Mouse (Mus musculus): ENCODE data around the gene Rhoh. TPM values are rescaled to one million over a fixed set of nuclear protein-coding genes. Genes with fewer than 3 reads are reported as not detected.

The Rhoh gene
- polyA plus RNA-seq, 1 experiment from 2014 or later = 2.2 TPM

DNA sequence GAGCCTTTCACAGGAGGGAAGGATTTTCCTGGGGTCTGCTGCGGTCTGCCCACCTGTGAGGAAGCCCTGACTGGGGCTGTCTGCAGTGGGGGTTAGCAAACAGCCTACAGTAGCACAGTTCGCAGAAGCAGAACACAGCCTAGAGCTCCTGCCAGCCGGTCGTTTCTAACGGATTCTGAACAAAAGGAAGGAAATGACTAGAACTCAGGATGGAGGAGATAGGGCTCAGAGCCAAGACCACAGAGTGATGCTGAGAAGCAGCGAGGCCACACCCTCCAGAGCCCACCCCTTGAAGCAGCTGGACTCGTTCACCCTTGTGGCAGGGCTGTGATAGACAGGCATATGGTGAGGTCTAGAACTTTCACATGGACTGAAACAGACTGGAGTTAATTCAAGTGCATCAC, 39.9 kb downstream of the Rhoh start:
- ATAC-seq (ENCODE audit: insufficient number of reproducible peaks, low FRiP score, low TSS enrichment, low read depth) = no peak
- Histone ChIP-seq H3K27ac (no peak overlapping the region), H3K36me3 (no peaks in the 10 kb centered on the region), H3K4me2 (no peak overlapping the region), H3K4me1 (peaks cover 5% of the 10 kb centered on the region; the same call in 1 of the 2 replicates), H3K27me3 (no peaks in the 10 kb centered on the region), H3K9ac (no peak overlapping the region), H3K4me3 (no peak overlapping the region), H3K9me3 (no peaks in the 10 kb centered on the region)
- 38% methylated on average over 7 of the region's 7 CpGs for WGBS

DNA sequence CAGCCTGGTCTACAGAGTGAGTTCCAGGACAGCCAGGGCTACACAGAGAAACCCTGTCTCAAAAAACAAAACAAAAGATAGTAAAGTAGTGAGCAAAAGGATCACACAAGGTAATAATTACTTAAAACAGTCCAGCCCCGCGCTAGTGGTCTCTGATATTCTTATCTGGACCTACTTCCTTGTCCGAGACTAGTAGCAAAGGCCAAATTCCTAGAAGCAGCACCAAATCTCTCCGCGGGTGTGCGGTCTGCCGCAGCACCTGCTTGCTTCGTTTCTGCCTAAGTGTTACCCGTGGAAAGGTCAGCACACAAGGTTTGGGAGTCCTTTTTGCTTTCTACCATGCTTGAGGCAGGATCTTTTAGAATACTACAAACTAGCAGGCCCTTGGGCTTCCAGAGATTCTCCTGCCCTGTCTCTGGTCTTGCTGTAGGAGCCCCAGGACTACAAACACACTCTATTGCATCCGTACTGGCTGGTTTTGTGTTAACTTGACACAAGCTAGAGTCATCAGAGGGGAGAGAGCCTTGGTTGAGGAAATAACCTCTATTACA, 40.9 kb downstream of the Rhoh start:
- H3K36me3 ChIP-seq = no peaks in the 10 kb centered on the region
- no peaks in the 10 kb centered on the region for H3K27me3 ChIP-seq
- H3K27ac ChIP-seq = no peak overlapping the region
- peaks cover 5% of the 10 kb centered on the region; the same call in 1 of the 2 replicates for H3K4me1 ChIP-seq
- H3K4me2 ChIP-seq = no peak overlapping the region
- H3K9me3 ChIP-seq = no peaks in the 10 kb centered on the region
- no peak for ATAC-seq (ENCODE audit: insufficient number of reproducible peaks, low FRiP score, low TSS enrichment, low read depth)
- H3K9ac ChIP-seq = no peak overlapping the region
- WGBS = 90% methylated on average over 10 of the region's 10 CpGs
- H3K4me3 ChIP-seq = no peak overlapping the region

- no peak overlapping the region for H3K27ac ChIP-seq
- 86% methylated on average over 9 of the region's 9 CpGs for WGBS
Measured at GRCm38 (mm10) chr5:65902811-65903210, 41.8 kb downstream of the Rhoh start.

GRCm38 (mm10) chr5:65904476-65904875, 43.5 kb downstream of the Rhoh start:
- H3K4me3 ChIP-seq = no peak overlapping the region
- WGBS = 92% methylated on average over 4 of the region's 4 CpGs
- H3K27ac ChIP-seq = no peak overlapping the region
- no peak overlapping the region for H3K9ac ChIP-seq
- no peaks in the 10 kb centered on the region for H3K36me3 ChIP-seq
- no peak overlapping the region for H3K4me2 ChIP-seq
- peaks cover 5% of the 10 kb centered on the region; the same call in 1 of the 2 replicates for H3K4me1 ChIP-seq
- no peak for ATAC-seq (ENCODE audit: insufficient number of reproducible peaks, low FRiP score, low TSS enrichment, low read depth)
- H3K9me3 ChIP-seq = no peaks in the 10 kb centered on the region
- no peaks in the 10 kb centered on the region for H3K27me3 ChIP-seq

More at GRCm38 (mm10) chr5:65902811-65903210, 41.8 kb downstream of the Rhoh start:
- no peak for ATAC-seq (ENCODE audit: insufficient number of reproducible peaks, low FRiP score, low TSS enrichment, low read depth)
- H3K4me1 ChIP-seq = peaks cover 5% of the 10 kb centered on the region; the same call in 1 of the 2 replicates
- no peak overlapping the region for H3K4me3 ChIP-seq
- no peaks in the 10 kb centered on the region for H3K27me3 ChIP-seq
- no peaks in the 10 kb centered on the region for H3K36me3 ChIP-seq
- no peaks in the 10 kb centered on the region for H3K9me3 ChIP-seq
- no peak overlapping the region for H3K4me2 ChIP-seq
- no peak overlapping the region for H3K9ac ChIP-seq

GRCm38 (mm10) chr5:65908751-65909150, 47.7 kb downstream of the Rhoh start:
- Histone ChIP-seq H3K9me3 (no peaks in the 10 kb centered on the region), H3K4me1 (no peaks in the 10 kb centered on the region), H3K27me3 (no peaks in the 10 kb centered on the region), H3K36me3 (no peaks in the 10 kb centered on the region), H3K4me2 (no peak overlapping the region), H3K27ac (no peak overlapping the region), H3K9ac (no peak overlapping the region), H3K4me3 (no peak overlapping the region)
- no peak for ATAC-seq (ENCODE audit: insufficient number of reproducible peaks, low FRiP score, low TSS enrichment, low read depth)
- 63% methylated on average over 2 of the region's 2 CpGs for WGBS

DNA sequence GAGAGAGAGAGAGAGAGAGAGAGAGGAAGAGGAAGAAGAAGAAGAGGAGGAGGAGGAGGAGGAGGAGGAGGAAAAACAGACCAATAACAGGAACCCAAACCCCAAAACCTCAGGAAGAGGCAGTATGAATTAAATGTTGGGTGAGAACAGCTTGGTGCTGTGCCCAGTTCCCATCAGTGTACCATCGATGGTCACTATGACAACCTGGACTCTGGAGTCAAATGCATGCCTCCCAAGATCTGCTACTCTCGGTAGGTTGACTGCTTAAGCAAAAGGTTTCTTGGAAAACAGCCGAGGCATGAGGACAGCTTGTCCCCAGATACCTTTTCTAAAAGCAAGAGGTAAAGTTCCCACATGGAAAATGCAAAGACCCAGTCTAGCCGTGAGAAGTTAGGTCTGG, 48.3 kb downstream of the Rhoh start:
- no peaks in the 10 kb centered on the region for H3K9me3 ChIP-seq
- H3K27me3 ChIP-seq = no peaks in the 10 kb centered on the region
- H3K4me1 ChIP-seq = no peaks in the 10 kb centered on the region
- WGBS = 67% methylated on average over 4 of the region's 4 CpGs
- no peak overlapping the region for H3K9ac ChIP-seq
- no peaks in the 10 kb centered on the region for H3K36me3 ChIP-seq
- H3K4me3 ChIP-seq = no peak overlapping the region
- H3K4me2 ChIP-seq = no peak overlapping the region
- ATAC-seq (ENCODE audit: insufficient number of reproducible peaks, low FRiP score, low TSS enrichment, low read depth) = no peak
- H3K27ac ChIP-seq = no peak overlapping the region

DNA sequence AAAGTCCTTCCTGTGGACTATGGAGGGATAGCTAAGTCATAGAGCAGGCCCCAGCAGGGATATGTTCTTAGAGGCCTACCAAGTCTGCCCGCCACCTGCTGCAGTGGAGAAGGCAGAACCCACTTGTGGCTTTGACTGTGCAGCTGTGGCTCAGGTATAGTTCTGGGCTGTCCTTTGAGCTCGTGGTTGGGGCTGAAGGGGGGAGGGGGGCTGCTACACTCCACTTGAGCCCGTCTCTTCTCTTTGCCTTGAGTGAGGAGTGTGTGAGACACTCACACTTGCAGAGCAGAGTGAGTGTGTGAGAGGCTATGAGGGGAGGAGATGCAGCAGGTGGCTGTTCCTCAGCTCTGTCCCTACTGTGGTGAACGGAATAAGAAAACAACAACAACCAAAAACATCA, 49.4 kb downstream of the Rhoh start:
- Histone ChIP-seq H3K27me3 (no peaks in the 10 kb centered on the region), H3K9me3 (no peaks in the 10 kb centered on the region), H3K4me1 (no peaks in the 10 kb centered on the region), H3K36me3 (no peaks in the 10 kb centered on the region), H3K4me2 (no peak overlapping the region), H3K9ac (no peak overlapping the region), H3K4me3 (no peak overlapping the region), H3K27ac (no peak overlapping the region)
- no peak for ATAC-seq (ENCODE audit: insufficient number of reproducible peaks, low FRiP score, low TSS enrichment, low read depth)
- 75% methylated on average over 4 of the region's 4 CpGs for WGBS

DNA sequence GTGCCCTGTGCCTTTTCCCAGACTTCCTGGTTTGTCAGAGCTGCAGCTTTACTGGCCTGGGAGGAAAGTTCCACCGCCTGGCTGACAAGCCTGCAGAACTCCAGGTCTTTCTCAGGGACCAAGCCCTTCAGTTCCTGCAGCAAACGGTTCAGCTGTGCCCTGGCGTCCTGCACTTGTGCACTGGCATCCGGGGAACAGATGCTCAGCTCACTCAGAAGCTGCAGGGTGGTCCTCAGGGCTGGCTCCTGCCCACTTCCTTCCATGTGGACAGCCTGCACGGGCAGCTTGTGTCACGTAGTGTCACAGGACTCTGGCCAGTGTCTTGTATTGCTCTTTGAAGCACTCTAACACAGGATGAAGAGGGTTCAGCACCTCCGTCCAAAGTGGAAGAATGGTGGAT, 50.7 kb downstream of the Rhoh start:
- Histone ChIP-seq H3K9ac (no peak overlapping the region), H3K27ac (no peak overlapping the region), H3K36me3 (no peaks in the 10 kb centered on the region), H3K4me3 (no peak overlapping the region), H3K27me3 (no peaks in the 10 kb centered on the region), H3K9me3 (no peaks in the 10 kb centered on the region), H3K4me2 (no peak overlapping the region), H3K4me1 (no peaks in the 10 kb centered on the region)
- 67% methylated on average over 7 of the region's 7 CpGs for WGBS
- ATAC-seq (ENCODE audit: insufficient number of reproducible peaks, low FRiP score, low TSS enrichment, low read depth) = no peak

GRCm38 (mm10) chr5:65912201-65912600, 51.2 kb downstream of the Rhoh start:
- H3K27me3 ChIP-seq = no peaks in the 10 kb centered on the region
- no peaks in the 10 kb centered on the region for H3K4me1 ChIP-seq
- H3K4me3 ChIP-seq = no peak overlapping the region
- no peak overlapping the region for H3K9ac ChIP-seq
- H3K36me3 ChIP-seq = no peaks in the 10 kb centered on the region
- ATAC-seq (ENCODE audit: insufficient number of reproducible peaks, low FRiP score, low TSS enrichment, low read depth) = no peak
- 76% methylated on average over 5 of the region's 5 CpGs for WGBS
- H3K4me2 ChIP-seq = no peak overlapping the region
- no peaks in the 10 kb centered on the region for H3K9me3 ChIP-seq
- no peak overlapping the region for H3K27ac ChIP-seq

GRCm38 (mm10) chr5:65913126-65913525, 52.1 kb downstream of the Rhoh start:
- no peak overlapping the region for H3K9ac ChIP-seq
- no peak overlapping the region for H3K27ac ChIP-seq
- no peak overlapping the region for H3K4me2 ChIP-seq
- no peaks in the 10 kb centered on the region for H3K27me3 ChIP-seq
- no peaks in the 10 kb centered on the region for H3K9me3 ChIP-seq
- 90% methylated on average over 9 of the region's 9 CpGs for WGBS
- no peaks in the 10 kb centered on the region for H3K36me3 ChIP-seq
- H3K4me1 ChIP-seq = no peaks in the 10 kb centered on the region
- ATAC-seq (ENCODE audit: insufficient number of reproducible peaks, low FRiP score, low TSS enrichment, low read depth) = no peak
- no peak overlapping the region for H3K4me3 ChIP-seq

DNA sequence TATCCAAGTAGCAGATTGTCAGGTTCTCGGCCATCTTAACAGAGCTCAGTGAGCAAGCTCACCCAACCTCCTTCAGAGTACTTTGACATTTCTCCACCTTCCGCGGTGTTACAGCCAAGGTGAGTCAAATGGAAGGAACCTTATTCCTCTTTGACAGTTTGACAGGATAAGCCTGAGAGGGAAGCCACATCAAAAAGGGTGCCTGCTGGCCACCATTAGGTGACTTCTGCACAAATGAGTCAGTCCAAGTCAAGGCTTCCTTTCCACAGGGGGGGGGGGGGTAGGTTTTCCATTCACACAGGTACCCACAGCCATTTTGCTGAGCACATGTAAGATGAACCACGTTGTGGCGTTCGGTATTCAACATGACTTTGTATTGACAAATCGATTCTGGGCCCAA, 53.3 kb downstream of the Rhoh start:
- H3K4me1 ChIP-seq = peaks cover 8% of the 10 kb centered on the region
- H3K9me3 ChIP-seq = no peaks in the 10 kb centered on the region
- no peak overlapping the region for H3K27ac ChIP-seq
- H3K4me2 ChIP-seq = no peak overlapping the region
- H3K27me3 ChIP-seq = no peaks in the 10 kb centered on the region
- H3K9ac ChIP-seq = no peak overlapping the region
- WGBS = 91% methylated on average over 7 of the region's 7 CpGs
- H3K36me3 ChIP-seq = no peaks in the 10 kb centered on the region
- no peak for ATAC-seq (ENCODE audit: insufficient number of reproducible peaks, low FRiP score, low TSS enrichment, low read depth)
- H3K4me3 ChIP-seq = no peak overlapping the region

DNA sequence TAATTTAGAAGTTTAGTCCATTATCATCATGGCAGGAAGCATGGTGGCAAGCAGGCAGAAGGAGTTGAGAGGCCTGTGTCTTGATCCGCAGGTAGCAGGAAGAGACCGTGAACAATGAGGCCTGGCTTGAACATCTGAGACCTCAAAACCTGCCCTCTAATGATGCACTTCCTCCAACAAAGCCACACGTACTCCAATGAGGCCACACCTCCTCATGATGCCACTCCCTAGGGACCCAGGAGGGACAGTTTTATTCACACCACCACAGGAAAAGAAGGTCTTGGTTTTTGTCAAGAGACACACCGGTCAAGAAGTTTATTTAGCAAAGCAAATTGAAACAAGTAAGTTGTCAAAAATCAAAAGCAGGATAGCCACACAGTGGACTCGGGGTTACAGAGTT, 55.9 kb downstream of the Rhoh start:
- no peak overlapping the region for H3K4me2 ChIP-seq
- no peak overlapping the region for H3K4me3 ChIP-seq
- H3K27ac ChIP-seq = no peak overlapping the region
- peaks cover 8% of the 10 kb centered on the region for H3K4me1 ChIP-seq
- no peaks in the 10 kb centered on the region for H3K27me3 ChIP-seq
- no peaks in the 10 kb centered on the region for H3K36me3 ChIP-seq
- 86% methylated on average over 5 of the region's 5 CpGs for WGBS
- H3K9me3 ChIP-seq = no peaks in the 10 kb centered on the region
- no peak for ATAC-seq (ENCODE audit: insufficient number of reproducible peaks, low FRiP score, low TSS enrichment, low read depth)
- no peak overlapping the region for H3K9ac ChIP-seq

DNA sequence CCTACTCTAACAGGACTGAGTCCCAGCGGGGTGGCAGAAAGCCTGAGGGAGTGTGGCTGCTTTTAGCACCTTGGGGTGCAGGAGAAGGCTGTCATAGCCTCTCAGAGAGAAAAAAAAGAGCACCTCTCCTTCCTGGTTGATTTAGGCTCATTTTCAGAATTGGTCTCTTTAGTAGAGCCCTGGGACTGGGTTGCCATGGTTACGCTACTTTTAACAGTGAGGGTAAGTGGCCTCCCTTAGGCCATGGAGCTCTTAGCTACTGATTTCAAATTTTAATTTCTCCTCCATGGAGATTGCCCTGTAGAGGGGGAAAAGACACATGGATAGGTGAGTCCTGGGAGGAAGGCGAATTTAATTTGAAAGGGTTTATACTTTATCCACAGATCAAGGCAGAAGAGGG, 57.6 kb downstream of the Rhoh start:
- 70% methylated on average over 3 of the region's 3 CpGs for WGBS
- H3K4me1 ChIP-seq = peaks cover 8% of the 10 kb centered on the region

More for the DNA sequence above, 57.6 kb downstream of the Rhoh start:
- ATAC-seq (ENCODE audit: insufficient number of reproducible peaks, low FRiP score, low TSS enrichment, low read depth) = no peak
- H3K9me3 ChIP-seq = no peaks in the 10 kb centered on the region
- H3K27ac ChIP-seq = no peak overlapping the region
- no peaks in the 10 kb centered on the region for H3K36me3 ChIP-seq
- no peak overlapping the region for H3K4me3 ChIP-seq
- H3K9ac ChIP-seq = no peak overlapping the region
- no peaks in the 10 kb centered on the region for H3K27me3 ChIP-seq
- no peak overlapping the region for H3K4me2 ChIP-seq
